Mouse (Mus musculus): ENCODE data around the gene Otx1. TPM values are rescaled to one million over a fixed set of nuclear protein-coding genes. Genes with fewer than 3 reads are reported as not detected.

The Otx1 gene
- polyA plus RNA-seq, 1 experiment from 2014 or later, result not detected

DNA sequence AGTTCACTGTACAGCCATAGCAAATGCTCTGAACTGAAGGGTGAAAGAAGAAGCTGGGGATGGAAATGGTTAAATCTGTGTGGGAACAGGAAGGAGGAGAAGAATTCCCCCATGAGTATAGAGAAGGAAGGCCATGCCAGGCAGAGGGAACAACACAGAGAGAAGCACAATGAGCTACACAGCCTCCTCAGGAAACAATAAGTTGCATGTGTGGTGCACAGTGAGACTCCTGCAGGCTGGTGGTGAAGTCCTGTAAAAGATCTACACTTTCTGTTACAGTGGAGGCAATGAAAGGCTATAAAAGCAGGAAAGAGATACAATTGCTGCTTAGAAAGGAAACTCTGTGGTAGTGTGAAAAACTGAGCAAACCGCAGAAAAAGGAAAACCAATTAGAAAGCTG is 17.6 kb downstream of the Otx1 start:
- Histone ChIP-seq H3K4me2 (no peak overlapping the region), H3K36me3 (no peaks in the 10 kb centered on the region), H3K9me3 (replicated peaks) (no peaks in the 10 kb centered on the region), H3K27me3 (replicated peaks) (peaks cover 30% of the 10 kb centered on the region), H3K27ac (replicated peaks) (no peak overlapping the region), H3K4me3 (replicated peaks) (no peak overlapping the region), H3K9ac (replicated peaks) (no peak overlapping the region), H3K4me1 (no peaks in the 10 kb centered on the region)
- ATAC-seq (ENCODE audit: low FRiP score), result no peak
- 34% methylated on average over 1 of the region's 1 CpGs for WGBS

DNA sequence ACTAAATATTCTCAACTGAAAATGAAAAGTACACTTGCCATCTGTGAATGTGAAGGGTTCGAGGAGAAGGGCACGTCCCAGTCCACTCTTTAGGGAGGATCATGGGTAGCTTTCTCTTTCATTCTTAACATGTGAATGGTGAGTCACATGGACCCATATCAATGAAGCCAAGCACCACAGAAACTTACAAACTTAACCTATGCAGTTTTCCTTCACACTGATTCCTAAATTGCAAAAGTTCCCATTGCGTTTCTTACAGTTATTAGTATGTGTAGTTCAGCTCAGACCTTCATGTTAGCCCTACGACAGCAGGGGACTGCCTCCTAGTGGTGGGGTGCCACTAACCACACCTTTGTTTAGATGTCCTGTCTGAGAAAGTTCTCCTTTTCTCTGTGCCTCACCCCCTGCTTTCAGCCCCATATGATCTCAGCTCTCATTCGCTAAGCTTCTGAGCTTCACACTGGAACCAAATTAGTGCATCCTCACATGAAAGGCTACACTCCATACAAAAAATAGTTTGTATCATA is 28.6 kb downstream of the Otx1 start:
- Histone ChIP-seq H3K27ac (replicated peaks) (no peak overlapping the region), H3K27me3 (replicated peaks) (no peaks in the 10 kb centered on the region), H3K9ac (replicated peaks) (no peak overlapping the region), H3K4me3 (replicated peaks) (no peak overlapping the region), H3K9me3 (replicated peaks) (no peaks in the 10 kb centered on the region), H3K4me2 (no peak overlapping the region), H3K4me1 (no peaks in the 10 kb centered on the region), H3K36me3 (no peaks in the 10 kb centered on the region)
- 84% methylated on average over 5 of the region's 5 CpGs for WGBS
- ATAC-seq (ENCODE audit: low FRiP score), result no peak

DNA sequence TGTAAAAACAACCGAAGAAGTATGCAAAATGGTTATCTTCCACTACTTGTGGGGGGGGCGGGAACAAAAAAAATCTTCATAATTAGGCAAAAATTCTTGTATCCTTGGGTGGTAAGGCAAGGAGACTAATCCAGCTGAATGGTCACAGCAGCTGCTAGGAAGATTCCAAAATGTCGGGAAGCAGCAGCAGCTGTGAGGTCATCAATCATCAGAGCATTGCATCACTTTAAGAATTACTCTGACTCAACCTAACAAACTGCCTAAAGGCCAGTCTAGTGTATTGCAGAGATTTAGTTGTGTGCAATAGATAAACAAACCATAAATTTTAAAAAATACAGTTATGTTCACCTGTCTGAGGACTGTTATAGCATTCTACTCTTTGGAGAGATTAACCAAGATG is 29.1 kb downstream of the Otx1 start:
- Histone ChIP-seq H3K4me3 (replicated peaks) (no peak overlapping the region), H3K4me1 (no peaks in the 10 kb centered on the region), H3K9me3 (replicated peaks) (no peaks in the 10 kb centered on the region), H3K9ac (replicated peaks) (no peak overlapping the region), H3K36me3 (no peaks in the 10 kb centered on the region), H3K4me2 (no peak overlapping the region), H3K27ac (replicated peaks) (no peak overlapping the region), H3K27me3 (replicated peaks) (no peaks in the 10 kb centered on the region)
- WGBS, result 75% methylated on average over 3 of the region's 3 CpGs
- ATAC-seq (ENCODE audit: low FRiP score), result no peak

DNA sequence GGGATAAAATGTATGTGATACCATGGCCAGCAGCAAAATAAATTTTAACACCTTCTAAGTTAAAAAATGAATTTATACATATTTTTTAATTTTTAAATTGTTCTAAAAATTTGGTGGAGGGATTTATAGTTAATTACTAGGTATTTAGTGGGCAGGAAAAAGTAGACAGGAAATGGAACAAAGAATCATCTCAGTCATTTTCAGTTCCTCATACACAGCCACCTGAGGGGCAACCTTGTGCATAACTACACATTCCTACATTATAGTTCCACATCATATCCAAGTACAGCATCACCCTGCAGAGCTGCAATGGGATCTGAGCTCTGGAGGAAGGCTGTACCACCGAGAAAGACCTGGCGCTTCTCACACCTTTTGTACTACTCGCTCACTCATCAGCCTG is 33.8 kb downstream of the Otx1 start:
- H3K9me3 ChIP-seq (replicated peaks), result no peaks in the 10 kb centered on the region
- no peaks in the 10 kb centered on the region for H3K36me3 ChIP-seq
- H3K4me2 ChIP-seq, result no peak overlapping the region
- WGBS, result 96% methylated on average over 3 of the region's 3 CpGs
- H3K4me3 ChIP-seq (replicated peaks), result no peak overlapping the region
- no peaks in the 10 kb centered on the region for H3K27me3 ChIP-seq (replicated peaks)
- ATAC-seq (ENCODE audit: low FRiP score), result no peak
- H3K27ac ChIP-seq (replicated peaks), result no peak overlapping the region
- H3K4me1 ChIP-seq, result no peaks in the 10 kb centered on the region
- H3K9ac ChIP-seq (replicated peaks), result no peak overlapping the region

DNA sequence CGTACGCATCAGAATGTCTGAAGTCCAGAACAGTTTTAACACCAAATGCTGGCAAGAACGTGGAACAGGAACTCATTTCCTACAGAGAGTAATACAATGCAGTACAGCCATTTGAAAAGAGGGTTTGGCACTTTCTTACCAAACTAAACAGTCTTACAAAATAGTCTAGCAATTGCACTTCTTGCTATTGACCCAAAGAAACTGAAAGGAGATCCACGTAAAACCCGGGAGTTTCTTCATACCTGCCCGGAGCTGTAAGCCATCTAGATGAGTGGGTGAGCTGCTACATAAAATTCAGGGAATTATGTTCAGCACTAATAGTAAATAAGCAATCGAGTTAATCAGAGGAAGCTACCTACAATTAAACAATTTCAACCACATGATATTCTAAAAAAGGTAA is 47.5 kb downstream of the Otx1 start:
- no peaks in the 10 kb centered on the region for H3K4me1 ChIP-seq
- H3K4me2 ChIP-seq, result no peak overlapping the region
- H3K36me3 ChIP-seq, result no peaks in the 10 kb centered on the region
- no peak overlapping the region for H3K9ac ChIP-seq (replicated peaks)
- WGBS, result 93% methylated on average over 7 of the region's 7 CpGs
- H3K27me3 ChIP-seq (replicated peaks), result no peaks in the 10 kb centered on the region
- H3K9me3 ChIP-seq (replicated peaks), result no peaks in the 10 kb centered on the region
- no peak overlapping the region for H3K27ac ChIP-seq (replicated peaks)
- no peak for ATAC-seq (ENCODE audit: low FRiP score)
- no peak overlapping the region for H3K4me3 ChIP-seq (replicated peaks)

DNA sequence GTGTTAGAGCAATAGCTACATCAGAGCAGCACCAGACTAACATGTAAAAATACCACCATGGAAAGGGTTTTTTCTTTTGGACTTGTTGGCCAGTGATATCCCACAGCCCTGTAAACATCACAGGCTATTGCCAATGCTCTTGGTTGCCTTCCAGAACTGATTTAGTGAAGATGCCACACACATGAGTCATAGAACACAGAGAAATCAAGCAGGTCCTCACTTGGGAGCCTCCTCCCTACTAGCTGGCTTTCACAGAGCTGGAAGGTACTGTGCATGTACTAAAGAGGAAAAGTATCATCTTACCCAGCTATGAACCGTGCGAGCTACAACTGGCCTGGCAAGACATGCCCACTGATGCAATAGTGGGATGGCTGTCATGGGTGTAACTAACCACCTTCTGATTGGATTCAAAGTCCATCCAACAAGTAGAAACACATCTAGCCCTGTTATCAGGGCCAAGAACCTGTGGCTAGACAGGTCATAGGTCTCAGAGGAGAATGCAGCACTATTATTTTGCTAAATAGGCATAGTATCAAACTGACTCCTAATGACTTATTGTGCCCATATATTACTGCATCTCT is 51.0 kb downstream of the Otx1 start:
- H3K27me3 ChIP-seq (replicated peaks), result no peaks in the 10 kb centered on the region
- H3K36me3 ChIP-seq, result no peaks in the 10 kb centered on the region
- no peak overlapping the region for H3K27ac ChIP-seq (replicated peaks)
- H3K9me3 ChIP-seq (replicated peaks), result no peaks in the 10 kb centered on the region
- no peak overlapping the region for H3K9ac ChIP-seq (replicated peaks)
- no peak for ATAC-seq (ENCODE audit: low FRiP score)
- no peak overlapping the region for H3K4me3 ChIP-seq (replicated peaks)
- no peak overlapping the region for H3K4me2 ChIP-seq
- no peaks in the 10 kb centered on the region for H3K4me1 ChIP-seq
- WGBS, result 97% methylated on average over 2 of the region's 2 CpGs

DNA sequence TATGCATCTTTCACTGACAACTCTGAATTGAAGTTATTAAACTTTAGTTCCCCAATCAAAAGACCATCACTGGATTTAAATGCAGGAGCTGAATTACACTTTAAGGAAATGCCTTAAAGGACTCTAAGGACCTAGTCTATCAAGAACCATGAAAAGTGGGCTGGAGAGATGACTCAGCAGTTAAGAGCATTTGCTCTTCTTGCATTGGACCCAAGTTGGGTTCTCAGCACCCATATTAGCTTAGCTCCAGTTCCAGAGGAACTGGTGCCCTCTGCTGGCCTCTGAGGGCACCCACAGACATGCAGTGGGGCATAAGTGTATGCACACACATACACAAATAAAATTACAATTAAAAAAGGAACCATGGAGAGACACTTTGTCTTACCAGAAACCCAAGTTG is 52.6 kb downstream of the Otx1 start:
- no peaks in the 10 kb centered on the region for H3K4me1 ChIP-seq
- H3K4me2 ChIP-seq, result no peak overlapping the region
- no peak for ATAC-seq (ENCODE audit: low FRiP score)
- no peak overlapping the region for H3K27ac ChIP-seq (replicated peaks)
- no peak overlapping the region for H3K4me3 ChIP-seq (replicated peaks)
- H3K36me3 ChIP-seq, result no peaks in the 10 kb centered on the region
- no peaks in the 10 kb centered on the region for H3K27me3 ChIP-seq (replicated peaks)
- H3K9me3 ChIP-seq (replicated peaks), result no peaks in the 10 kb centered on the region
- no peak overlapping the region for H3K9ac ChIP-seq (replicated peaks)

All from neural tube, embryonic 15.5 days (tissue).